Mouse (Mus musculus) brain, embryonic 14.5 days (tissue): ENCODE measurements at regions not wholly inside any gene's neighbourhood (a gene's known extent, or its start where the extent isn't known, plus 50 kb on each side); places are given as distances from the start of the nearest gene placed in this dataset.

Experiments
- CTCF ChIP-seq: fragments of 200-500 bp; IDR thresholded peaks from 2 replicates; pipeline ENCODE4 v1.5.1; 2012; ENCODE audit warnings: inconsistent platforms, mild to moderate bottlenecking, moderate library complexity, borderline replicate concordance; ENCODE audit not compliant: insufficient read depth, insufficient read length; ENCODE audit errors: extremely low read depth
- POLR2A ChIP-seq: fragments of 200-500 bp; IDR thresholded peaks from 2 replicates; pipeline ENCODE4 v1.6.1; 2012; ENCODE audit warnings: mild to moderate bottlenecking, inconsistent platforms, borderline replicate concordance; ENCODE audit not compliant: poor library complexity, insufficient read depth, insufficient read length, severe bottlenecking; ENCODE audit errors: extremely low read depth

DNA sequence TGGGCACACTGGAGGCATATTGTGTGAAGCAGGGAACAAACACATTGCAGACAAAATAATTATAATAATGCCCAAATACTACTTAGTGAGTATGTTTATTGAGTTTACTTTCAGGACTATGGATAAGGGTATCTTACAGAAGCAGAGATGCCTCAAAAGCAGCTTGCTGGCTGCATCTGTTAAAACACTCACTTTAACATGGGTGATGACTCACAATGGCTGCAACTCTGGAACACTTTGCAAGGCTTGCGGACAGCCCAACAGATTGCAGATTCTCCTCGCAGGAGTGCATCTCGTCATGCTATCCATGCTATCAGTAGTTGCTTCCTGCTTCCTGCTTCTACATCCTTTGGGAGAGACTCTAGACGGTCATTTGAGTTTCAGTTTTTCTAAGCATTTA, 373.2 kb upstream of the Arpp21 start:
- no peak for TF ChIP-seq POLR2A
- TF ChIP-seq CTCF, result no peak
